Mouse (Mus musculus) yolk sac, embryonic 10.5 days (tissue): Measurements from ENCODE around the gene Evc2.

ENCODE experiments used
- DNase-seq: peaks from one replicate; pipeline ENCODE4 v3.0.0-alpha.2; 2017; ENCODE audit warnings: low spot score

Gene Evc2

GRCm38 (mm10) chr5:37338288-37338687 lies at the start of gene Evc2:
TSS of gene Evc2 (plus strand) at chr5:37338499.
- DNase-seq: peak; percentile 81

GRCm38 (mm10) chr5:37289236-37289635 lies 49.1 kb upstream of the Evc2 start:
- no peak for DNase-seq

GRCm38 (mm10) chr5:37290983-37291382 lies 47.3 kb upstream of the Evc2 start:
- no peak for DNase-seq

GRCm38 (mm10) chr5:37296717-37297116 lies 41.6 kb upstream of the Evc2 start:
- no peak for DNase-seq

- DNase-seq: peak; percentile 8
Measured at GRCm38 (mm10) chr5:37298370-37298769, 39.9 kb upstream of the Evc2 start.

- DNase-seq: no peak
Measured at GRCm38 (mm10) chr5:37310026-37310425, 28.3 kb upstream of the Evc2 start.

- no peak for DNase-seq
Measured at GRCm38 (mm10) chr5:37312980-37313722, 25.1 kb upstream of the Evc2 start.

GRCm38 (mm10) chr5:37318715-37319114 lies 19.6 kb upstream of the Evc2 start:
- no peak for DNase-seq

- no peak for DNase-seq
Measured at GRCm38 (mm10) chr5:37320174-37320573, 18.1 kb upstream of the Evc2 start.

GRCm38 (mm10) chr5:37320761-37321160 lies 17.5 kb upstream of the Evc2 start:
- no peak for DNase-seq

- no peak for DNase-seq
Measured at GRCm38 (mm10) chr5:37326675-37327074, 11.6 kb upstream of the Evc2 start.

- DNase-seq: no peak
Measured at GRCm38 (mm10) chr5:37330449-37331132, 7.7 kb upstream of the Evc2 start.

GRCm38 (mm10) chr5:37331133-37331505 lies 7.2 kb upstream of the Evc2 start:
- DNase-seq: peak; percentile 75

GRCm38 (mm10) chr5:37332066-37332465 lies 6.2 kb upstream of the Evc2 start:
- no peak for DNase-seq

- DNase-seq: no peak
Measured at GRCm38 (mm10) chr5:37335061-37335460, 3.2 kb upstream of the Evc2 start.

GRCm38 (mm10) chr5:37336485-37337105 lies 1.7 kb upstream of the Evc2 start, which contains the start of gene Evc:
TSS of gene Evc (minus strand) at chr5:37336894.
- DNase-seq: peak; percentile 73

GRCm38 (mm10) chr5:37337696-37338095 lies 603 bp upstream of the Evc2 start:
- no peak for DNase-seq

- no peak for DNase-seq
Measured at GRCm38 (mm10) chr5:37343962-37344361, 5.7 kb downstream of the Evc2 start.

GRCm38 (mm10) chr5:37351791-37352190 lies 13.5 kb downstream of the Evc2 start:
- DNase-seq: no peak

GRCm38 (mm10) chr5:37354385-37354784 lies 16.1 kb downstream of the Evc2 start:
- no peak for DNase-seq

GRCm38 (mm10) chr5:37356027-37356426 lies 17.7 kb downstream of the Evc2 start:
- no peak for DNase-seq

GRCm38 (mm10) chr5:37362618-37363017 lies 24.3 kb downstream of the Evc2 start:
- no peak for DNase-seq

GRCm38 (mm10) chr5:37363284-37363683 lies 25.0 kb downstream of the Evc2 start:
- no peak for DNase-seq
